Mouse (Mus musculus): ENCODE data around the gene Spryd3. TPM values are rescaled to one million over a fixed set of nuclear protein-coding genes. Genes with fewer than 3 reads are reported as not detected.
A peak's percentile ranks its signal among the peaks of the same experiment; 100 is the strongest.

Gene Spryd3
- total and polyA plus RNA-seq, 3 experiments = 29.3 to 35.4 TPM; not detected in 1

DNA sequence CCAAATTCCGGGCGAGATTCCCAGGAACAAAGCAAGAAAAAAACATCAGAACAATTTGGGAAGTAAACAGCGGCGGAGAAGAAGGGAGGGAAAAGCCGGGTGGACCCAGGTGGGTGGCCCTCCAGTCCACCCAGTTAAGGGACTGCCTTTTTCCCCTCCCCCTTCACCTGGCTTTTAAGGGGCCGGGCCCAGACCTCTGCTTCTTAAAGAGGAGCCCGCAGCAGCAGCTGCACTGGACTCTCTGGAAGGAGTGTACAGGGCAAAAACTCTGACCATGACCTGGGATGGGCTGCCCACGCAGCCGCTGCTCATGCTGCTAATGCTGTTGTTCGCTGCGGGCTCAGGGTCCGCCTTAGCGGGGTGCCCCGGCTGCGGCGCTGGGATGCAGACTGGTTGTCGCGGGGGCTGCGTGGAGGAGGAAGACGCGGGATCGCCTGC lies 8.3 kb upstream of the Spryd3 start, which contains the start of gene Igfbp6:
TSS of gene Igfbp6 (plus strand) at position 89 of the 438 bp plus-strand sequence.
- no peaks in the 10 kb centered on the region for H3K9me3 ChIP-seq (replicated peaks; ENCODE audit: insufficient read depth, low read length)
- no peak for TF ChIP-seq MXI1 (IDR thresholded peaks at IDR 0.05; ENCODE audit: low read depth, low read length)
- no peak for TF ChIP-seq RCOR1 (IDR thresholded peaks at IDR 0.05; ENCODE audit: low read depth, low read length)
- no peak for TF ChIP-seq EP300 (IDR thresholded peaks at IDR 0.05; ENCODE audit: low read depth in 1 of 2, low read length in 2 of 2)
- TF ChIP-seq ETS1 (IDR thresholded peaks at IDR 0.05; ENCODE audit: low read depth, low read length) = no peak
- no peak for TF ChIP-seq MAX (IDR thresholded peaks at IDR 0.05; ENCODE audit: low read length)
- TF ChIP-seq CHD2 (IDR thresholded peaks at IDR 0.05; ENCODE audit: low read length) = no peak
- H3K4me1 ChIP-seq (ENCODE audit: control insufficient read depth in 1 of 2, insufficient read depth in 2 of 2, low read length in 2 of 2) = peaks cover 6 to 14% of the 10 kb centered on the region in 2 experiments
- H3K9ac ChIP-seq (ENCODE audit: control insufficient read depth, low read depth, low read length, poor library complexity, severe bottlenecking) = no peak within 1 kb of the TSS
- H3K4me3 ChIP-seq (ENCODE audit: control insufficient read depth in 1 of 2, insufficient read depth in 1 of 2, low read depth in 2 of 2, low read length in 2 of 2) = no peak within 1 kb of the TSS
- H3K36me3 ChIP-seq (ENCODE audit: control insufficient read depth in 1 of 2, insufficient read depth in 2 of 2, low read length in 2 of 2) = peaks cover 0 to 14% of the 10 kb centered on the region in 2 experiments; a peak in 2 of 4 replicates
- DNase-seq (ENCODE audit: low read depth, low spot score) = no peak
- no peaks in the 10 kb centered on the region for H3K79me2 ChIP-seq (ENCODE audit: control insufficient read depth, insufficient read depth, low read length, poor library complexity)
- H3K27ac ChIP-seq (ENCODE audit: control insufficient read depth, low read depth, low read length) = no peak within 1 kb of the TSS
- no peaks in the 10 kb centered on the region for H3K27me3 ChIP-seq (ENCODE audit: control insufficient read depth in 1 of 2, insufficient read depth in 2 of 2, low read length in 2 of 2)

DNA sequence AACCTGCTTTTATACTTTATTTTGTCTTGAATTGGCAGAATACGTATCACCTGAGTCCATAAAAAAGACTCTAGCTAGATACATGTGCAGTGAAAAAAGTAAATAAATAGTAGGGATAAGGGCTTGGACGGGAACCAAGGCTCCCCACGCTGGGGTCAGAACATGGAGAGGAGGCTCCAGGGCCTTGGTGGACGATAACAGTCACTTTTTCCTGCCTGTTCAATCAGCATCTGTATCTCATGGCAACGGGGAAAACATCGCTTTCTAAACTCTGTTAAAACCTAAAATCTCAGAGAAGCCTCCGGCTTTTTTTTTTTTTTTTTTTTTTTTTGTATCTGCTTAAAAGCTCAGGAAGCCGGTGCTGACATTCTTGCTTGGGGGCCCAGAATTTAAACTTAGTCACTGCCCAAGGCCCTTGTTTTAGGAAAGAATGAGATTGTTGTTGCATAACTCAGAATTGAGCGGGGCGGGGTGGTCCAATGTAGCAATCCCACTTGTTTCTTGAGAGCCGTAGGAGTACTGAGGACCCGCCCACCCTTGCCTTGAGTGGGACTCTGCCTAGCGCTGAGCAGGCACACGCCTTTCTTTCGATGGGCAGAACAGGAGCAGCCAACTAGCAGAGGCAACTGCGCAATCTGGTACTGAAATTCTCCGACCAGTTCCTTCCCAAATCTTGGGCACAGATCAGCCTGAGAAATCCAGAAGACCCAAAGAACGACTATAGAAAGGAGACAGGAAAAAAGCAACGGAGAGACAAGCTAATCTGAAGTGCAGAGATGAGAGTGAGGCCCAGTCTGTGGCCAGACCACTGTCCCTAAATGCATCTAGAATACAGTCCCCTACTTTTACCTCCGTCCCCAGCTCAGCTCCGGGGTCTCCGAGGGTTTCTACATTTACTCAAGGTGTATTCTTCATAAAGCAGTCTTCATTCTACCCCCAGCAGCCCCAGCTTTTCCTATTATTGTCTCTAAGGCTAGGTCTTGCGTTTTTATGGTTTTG lies 7.2 kb upstream of the Spryd3 start:
- DNase-seq (ENCODE audit: low read depth, low spot score) = no peak
- Histone ChIP-seq H3K79me2 (ENCODE audit: control insufficient read depth, insufficient read depth, low read length, poor library complexity) (no peaks in the 10 kb centered on the region), H3K9ac (ENCODE audit: control insufficient read depth, low read depth, low read length, poor library complexity, severe bottlenecking) (no peak overlapping the region), H3K27ac (ENCODE audit: control insufficient read depth, low read depth, low read length) (no peak overlapping the region), H3K27me3 (ENCODE audit: control insufficient read depth in 1 of 2, insufficient read depth in 2 of 2, low read length in 2 of 2) (no peaks in the 10 kb centered on the region), H3K36me3 (ENCODE audit: control insufficient read depth in 1 of 2, insufficient read depth in 2 of 2, low read length in 2 of 2) (peaks cover 0 to 14% of the 10 kb centered on the region in 2 experiments; a peak in 2 of 4 replicates), H3K4me3 (ENCODE audit: control insufficient read depth in 1 of 2, insufficient read depth in 1 of 2, low read depth in 2 of 2, low read length in 2 of 2) (no peak overlapping the region), H3K9me3 (replicated peaks; ENCODE audit: insufficient read depth, low read length) (no peaks in the 10 kb centered on the region), H3K4me1 (ENCODE audit: control insufficient read depth in 1 of 2, insufficient read depth in 2 of 2, low read length in 2 of 2) (peaks cover 6 to 14% of the 10 kb centered on the region in 2 experiments)
- TF ChIP-seq ZNF384 (IDR thresholded peaks at IDR 0.05; ENCODE audit: low read depth, low read length) (peak; percentile 50; the same call in 1 of the 2 replicates), MXI1 (IDR thresholded peaks at IDR 0.05; ENCODE audit: low read depth, low read length) (no peak)

DNA sequence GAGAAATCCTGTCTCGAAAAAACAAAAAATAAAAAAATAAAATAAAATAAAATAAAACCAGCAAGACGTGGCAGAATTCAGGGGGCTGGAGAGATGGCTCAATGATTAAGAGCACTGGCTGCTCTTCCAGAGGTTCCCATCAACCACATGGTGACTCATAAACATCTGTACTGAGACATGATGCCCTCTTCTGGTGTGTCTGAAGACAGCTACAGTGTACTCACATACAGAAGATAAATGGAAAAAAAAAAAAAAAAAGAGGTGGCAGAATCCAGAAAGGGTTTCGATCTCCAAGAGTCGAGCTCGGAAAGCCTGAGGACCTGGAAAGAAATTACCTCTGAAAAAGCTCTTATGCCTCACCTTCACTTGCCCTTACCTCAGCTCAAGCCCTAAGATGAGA lies 5.1 kb upstream of the Spryd3 start:
- peaks cover 12 to 14% of the 10 kb centered on the region in 2 experiments for H3K4me1 ChIP-seq (ENCODE audit: control insufficient read depth in 1 of 2, insufficient read depth in 2 of 2, low read length in 2 of 2)
- no peak overlapping the region for H3K9ac ChIP-seq (ENCODE audit: control insufficient read depth, low read depth, low read length, poor library complexity, severe bottlenecking)
- peaks cover 0 to 15% of the 10 kb centered on the region in 2 experiments; a peak in 2 of 4 replicates for H3K36me3 ChIP-seq (ENCODE audit: control insufficient read depth in 1 of 2, insufficient read depth in 2 of 2, low read length in 2 of 2)
- no peak for DNase-seq (ENCODE audit: low read depth, low spot score)
- peak; percentile 71 for TF ChIP-seq ZNF384 (IDR thresholded peaks at IDR 0.05; ENCODE audit: low read depth, low read length)
- no peak for TF ChIP-seq GABPA (IDR thresholded peaks at IDR 0.05; ENCODE audit: low read depth, low read length)
- TF ChIP-seq MAFK (IDR thresholded peaks at IDR 0.05; ENCODE audit: borderline replicate concordance, low read depth, low read length) = no peak
- TF ChIP-seq TAL1 (IDR thresholded peaks at IDR 0.05; ENCODE audit: low read length) = no peak
- H3K27ac ChIP-seq (ENCODE audit: control insufficient read depth, low read depth, low read length) = no peak overlapping the region
- no peaks in the 10 kb centered on the region; the same call in 1 of the 2 replicates for H3K79me2 ChIP-seq (ENCODE audit: control insufficient read depth, insufficient read depth, low read length, poor library complexity)
- H3K27me3 ChIP-seq (ENCODE audit: control insufficient read depth in 1 of 2, insufficient read depth in 2 of 2, low read length in 2 of 2) = no peaks in the 10 kb centered on the region
- no peak overlapping the region for H3K4me3 ChIP-seq (ENCODE audit: control insufficient read depth in 1 of 2, insufficient read depth in 1 of 2, low read depth in 2 of 2, low read length in 2 of 2)
- no peaks in the 10 kb centered on the region for H3K9me3 ChIP-seq (replicated peaks; ENCODE audit: insufficient read depth, low read length)
